Mouse (Mus musculus): Measurements from ENCODE around the gene Olfr1089.

Gene Olfr1089

DNA sequence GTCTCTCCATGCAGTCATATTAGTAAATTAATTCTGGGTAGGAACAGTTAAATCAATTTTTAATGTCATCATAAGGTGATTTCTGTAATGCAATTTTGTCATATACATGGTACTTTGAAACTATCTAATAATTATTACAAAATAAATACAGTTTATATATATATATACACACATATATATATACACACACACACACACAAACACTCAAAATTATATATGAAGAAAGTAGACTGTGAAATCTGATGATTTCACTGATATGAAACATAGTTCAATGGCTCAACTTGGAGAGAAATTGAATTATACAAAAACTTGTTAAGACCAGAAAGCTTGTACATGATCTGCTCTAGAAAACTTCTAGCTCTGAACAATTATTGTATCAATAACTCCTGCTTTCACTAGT lies at the start of gene Olfr1089:
TSS of gene Olfr1089 (minus strand) at position 101 of the 400 bp plus-strand sequence.
- DNase-seq (ENCODE audit: low spot score in 2 of 2) = no peak

DNA sequence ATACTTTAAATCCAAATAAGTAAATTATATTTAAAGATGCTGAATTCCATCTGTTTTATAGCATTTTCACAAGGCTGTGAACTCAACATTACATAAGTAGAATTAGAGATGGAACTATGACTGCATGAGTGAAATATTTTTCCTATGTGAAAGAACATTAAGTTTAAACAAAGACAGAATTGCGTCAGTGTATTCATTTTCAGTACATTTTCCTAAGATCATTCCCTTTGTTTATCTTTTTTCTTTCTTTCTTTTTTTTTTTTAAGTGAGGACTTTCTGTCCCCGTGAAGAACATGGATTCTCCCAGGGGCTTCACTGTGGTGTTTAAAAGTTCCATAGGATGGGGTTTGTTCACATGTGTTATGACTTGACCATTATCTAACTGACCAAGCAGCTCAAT lies 48.7 kb upstream of the Olfr1089 start, which contains the start of gene Olfr1093:
TSS of gene Olfr1093 (plus strand) at position 301 of the 400 bp plus-strand sequence.
- DNase-seq (ENCODE audit: low spot score in 2 of 2) = no peak

GRCm38 (mm10) chr2:86761050-86761449 lies 27.5 kb upstream of the Olfr1089 start:
- DNase-seq (ENCODE audit: low spot score in 2 of 2) = no peak

- DNase-seq (ENCODE audit: low spot score in 2 of 2) = no peak
Measured at GRCm38 (mm10) chr2:86758893-86759292, 25.4 kb upstream of the Olfr1089 start, which contains the start of gene Olfr1090. TSS of gene Olfr1090 (minus strand) at chr2:86758993.

- DNase-seq (ENCODE audit: low spot score in 2 of 2) = no peak
Measured at GRCm38 (mm10) chr2:86698295-86698694, 35.2 kb downstream of the Olfr1089 start, which contains the start of gene Olfr1087. TSS of gene Olfr1087 (minus strand) at chr2:86698395.

All from urinary bladder, adult 18-20 months (tissue).